Mouse (Mus musculus): ENCODE measurements around the gene Prrg4. TPM values are rescaled to one million over a fixed set of nuclear protein-coding genes. Genes with fewer than 3 reads are reported as not detected.
"Not testable (repeated sequence)": the region's sequence is repeated elsewhere in the genome, so short reads cannot be mapped to it uniquely, and the experiment has no call there.

Prrg4 gene
- polyA plus RNA-seq, 1 experiment from 2014 or later = 0.17 TPM

DNA sequence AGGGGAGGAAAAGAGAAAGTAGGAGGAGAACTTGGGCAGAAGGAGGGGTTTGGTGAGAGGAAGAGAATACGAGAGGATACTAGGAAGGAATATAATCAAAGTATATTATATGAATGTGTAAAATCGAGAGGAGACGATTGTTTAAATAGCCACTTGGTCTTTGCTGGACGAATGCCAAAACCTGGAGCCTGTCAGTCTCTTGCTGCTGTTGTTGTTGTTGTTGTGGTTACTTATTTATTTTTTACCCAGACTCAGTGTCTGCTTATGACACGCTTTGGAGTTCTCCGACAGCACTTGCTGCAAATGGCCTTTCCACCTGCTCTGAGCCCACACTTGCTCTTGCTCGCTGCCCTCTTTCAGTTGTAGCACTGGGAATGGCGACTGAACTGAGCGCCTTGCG lies 10.8 kb upstream of the Prrg4 start:
- H3K27ac ChIP-seq (ENCODE audit: low read depth, low read length) = no peak overlapping the region
- no peaks in the 10 kb centered on the region for H3K36me3 ChIP-seq (ENCODE audit: control insufficient read depth, insufficient read depth, low read length)
- H3K4me2 ChIP-seq (ENCODE audit: low read depth) = no peak overlapping the region
- DNase-seq (ENCODE audit: low spot score) (no peak), ATAC-seq (ENCODE audit: insufficient read depth, low FRiP score, low TSS enrichment) (no peak)
- H3K9me3 ChIP-seq (ENCODE audit: control insufficient read depth, low read length) = no peaks in the 10 kb centered on the region
- H3K9ac ChIP-seq (ENCODE audit: low read length) = no peak overlapping the region
- 88% methylated on average over 10 of the region's 10 CpGs for WGBS
- H3K4me1 ChIP-seq (ENCODE audit: control insufficient read depth, insufficient read depth, low read length) = no peaks in the 10 kb centered on the region
- H3K27me3 ChIP-seq (ENCODE audit: control insufficient read depth, insufficient read depth, low read length) = no peaks in the 10 kb centered on the region
- no peak overlapping the region for H3K4me3 ChIP-seq (ENCODE audit: low read depth, low read length)

DNA sequence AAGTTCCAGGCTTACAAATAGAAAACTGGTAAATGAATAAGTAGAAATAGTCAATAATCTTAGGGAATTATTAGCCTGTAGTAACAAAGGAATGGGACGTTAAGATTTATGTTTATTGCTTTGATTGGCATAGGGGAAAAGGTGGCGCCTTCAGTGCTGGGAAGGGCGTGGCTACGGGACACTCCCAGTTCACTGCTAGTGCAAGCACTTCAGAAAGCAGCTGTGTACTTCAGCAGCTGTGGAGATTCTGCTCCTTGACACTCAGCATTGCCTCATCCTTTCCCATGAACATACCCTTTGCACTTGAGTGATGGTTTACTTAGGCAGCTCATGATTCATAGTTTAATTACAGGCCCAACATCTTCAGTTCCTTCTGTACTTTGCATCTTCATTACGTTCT lies 9.4 kb upstream of the Prrg4 start:
- ATAC-seq (ENCODE audit: insufficient read depth, low FRiP score, low TSS enrichment) = no peak
- no peak for DNase-seq (ENCODE audit: low spot score)
- Histone ChIP-seq H3K9me3 (ENCODE audit: control insufficient read depth, low read length) (no peaks in the 10 kb centered on the region), H3K4me3 (ENCODE audit: low read depth, low read length) (no peak overlapping the region), H3K4me1 (ENCODE audit: control insufficient read depth, insufficient read depth, low read length) (no peaks in the 10 kb centered on the region), H3K9ac (ENCODE audit: low read length) (no peak overlapping the region), H3K4me2 (ENCODE audit: low read depth) (no peak overlapping the region), H3K27ac (ENCODE audit: low read depth, low read length) (no peak overlapping the region), H3K36me3 (ENCODE audit: control insufficient read depth, insufficient read depth, low read length) (no peaks in the 10 kb centered on the region), H3K27me3 (ENCODE audit: control insufficient read depth, insufficient read depth, low read length) (no peaks in the 10 kb centered on the region)
- 74% methylated on average over 5 of the region's 5 CpGs for WGBS

DNA sequence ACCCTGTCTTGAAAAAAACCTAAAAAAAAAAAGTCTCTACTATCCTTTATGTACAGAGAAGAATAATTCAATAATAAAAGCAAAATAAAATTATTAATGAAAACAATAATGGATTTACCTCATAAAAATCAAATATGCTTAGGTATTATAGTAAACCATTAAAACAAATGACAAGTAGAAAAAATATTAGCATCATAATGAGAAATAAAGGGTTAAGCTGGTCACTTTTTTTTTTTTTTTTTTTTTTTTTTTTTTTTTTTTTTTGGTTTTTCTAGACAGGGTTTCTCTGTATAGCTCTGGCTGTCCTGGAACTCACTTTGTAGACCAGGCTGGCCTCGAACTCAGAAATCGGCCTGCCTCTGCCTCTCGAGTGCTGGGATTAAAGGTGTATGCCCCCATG lies 8.4 kb upstream of the Prrg4 start:
- not testable (repeated sequence) for H3K27me3 ChIP-seq (ENCODE audit: control insufficient read depth, insufficient read depth, low read length); H3K4me3 ChIP-seq (ENCODE audit: low read depth, low read length); H3K9ac ChIP-seq (ENCODE audit: low read length); DNase-seq (ENCODE audit: low spot score); H3K36me3 ChIP-seq (ENCODE audit: control insufficient read depth, insufficient read depth, low read length); H3K4me2 ChIP-seq (ENCODE audit: low read depth); H3K27ac ChIP-seq (ENCODE audit: low read depth, low read length); ATAC-seq (ENCODE audit: insufficient read depth, low FRiP score, low TSS enrichment); H3K4me1 ChIP-seq (ENCODE audit: control insufficient read depth, insufficient read depth, low read length); H3K9me3 ChIP-seq (ENCODE audit: control insufficient read depth, low read length)
- 94% methylated on average over 3 of the region's 3 CpGs for WGBS

DNA sequence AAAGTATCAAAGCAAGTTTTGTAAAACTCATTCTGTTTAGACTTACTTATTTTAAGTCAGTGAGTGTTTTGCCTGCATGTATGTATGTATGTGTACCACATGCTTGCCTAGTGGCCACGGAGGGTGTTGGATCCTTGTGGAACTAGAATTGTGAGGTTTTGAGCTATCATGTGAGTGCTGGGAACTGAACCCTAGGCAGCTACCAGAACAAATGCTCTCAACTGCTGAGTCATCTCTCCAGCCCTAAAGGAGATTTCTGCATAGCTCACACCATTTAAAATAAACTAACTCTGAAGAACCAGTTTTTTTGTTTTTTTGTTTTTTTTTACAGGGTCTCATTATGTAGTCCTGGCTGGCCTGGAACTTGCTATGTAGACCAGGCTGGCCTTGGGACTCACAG lies 6.5 kb upstream of the Prrg4 start:
- ATAC-seq (ENCODE audit: insufficient read depth, low FRiP score, low TSS enrichment) = no peak

DNA sequence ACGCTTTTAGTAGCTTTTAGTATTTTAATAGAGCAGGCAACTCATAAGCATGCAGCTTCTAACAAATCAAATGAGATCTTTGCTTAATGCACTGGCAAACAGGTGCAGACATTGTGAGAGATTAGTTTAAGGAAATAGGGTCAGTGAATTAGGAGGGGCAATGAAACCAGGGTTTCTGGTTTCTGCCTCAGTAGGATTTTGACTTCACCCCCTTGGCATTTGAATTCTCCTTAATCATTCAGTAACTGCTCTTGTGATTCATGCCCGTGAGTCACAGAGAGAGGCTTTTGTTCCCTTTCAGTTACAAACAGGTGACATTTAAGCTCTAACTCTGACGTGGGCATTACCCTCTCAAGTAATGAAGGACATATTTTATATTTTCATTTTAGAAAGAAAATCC lies 6.1 kb upstream of the Prrg4 start:
- no peak overlapping the region for H3K9ac ChIP-seq (ENCODE audit: low read length)
- DNase-seq (ENCODE audit: low spot score) = no peak
- no peak overlapping the region for H3K4me2 ChIP-seq (ENCODE audit: low read depth)
- 49% methylated on average over 3 of the region's 3 CpGs for WGBS
- ATAC-seq (ENCODE audit: insufficient read depth, low FRiP score, low TSS enrichment) = no peak
- no peaks in the 10 kb centered on the region for H3K27me3 ChIP-seq (ENCODE audit: control insufficient read depth, insufficient read depth, low read length)
- no peak overlapping the region for H3K27ac ChIP-seq (ENCODE audit: low read depth, low read length)
- H3K4me1 ChIP-seq (ENCODE audit: control insufficient read depth, insufficient read depth, low read length) = no peaks in the 10 kb centered on the region
- H3K9me3 ChIP-seq (ENCODE audit: control insufficient read depth, low read length) = no peaks in the 10 kb centered on the region
- H3K36me3 ChIP-seq (ENCODE audit: control insufficient read depth, insufficient read depth, low read length) = no peaks in the 10 kb centered on the region
- no peak overlapping the region for H3K4me3 ChIP-seq (ENCODE audit: low read depth, low read length)

More for the DNA sequence above, 6.5 kb upstream of the Prrg4 start:
- no peaks in the 10 kb centered on the region for H3K4me1 ChIP-seq (ENCODE audit: control insufficient read depth, insufficient read depth, low read length)
- no peaks in the 10 kb centered on the region for H3K36me3 ChIP-seq (ENCODE audit: control insufficient read depth, insufficient read depth, low read length)
- H3K4me3 ChIP-seq (ENCODE audit: low read depth, low read length) = no peak overlapping the region
- no peaks in the 10 kb centered on the region for H3K9me3 ChIP-seq (ENCODE audit: control insufficient read depth, low read length)
- 59% methylated on average over 1 of the region's 1 CpGs for WGBS
- no peak overlapping the region for H3K4me2 ChIP-seq (ENCODE audit: low read depth)
- DNase-seq (ENCODE audit: low spot score) = no peak
- H3K27me3 ChIP-seq (ENCODE audit: control insufficient read depth, insufficient read depth, low read length) = no peaks in the 10 kb centered on the region
- no peak overlapping the region for H3K27ac ChIP-seq (ENCODE audit: low read depth, low read length)
- no peak overlapping the region for H3K9ac ChIP-seq (ENCODE audit: low read length)

DNA sequence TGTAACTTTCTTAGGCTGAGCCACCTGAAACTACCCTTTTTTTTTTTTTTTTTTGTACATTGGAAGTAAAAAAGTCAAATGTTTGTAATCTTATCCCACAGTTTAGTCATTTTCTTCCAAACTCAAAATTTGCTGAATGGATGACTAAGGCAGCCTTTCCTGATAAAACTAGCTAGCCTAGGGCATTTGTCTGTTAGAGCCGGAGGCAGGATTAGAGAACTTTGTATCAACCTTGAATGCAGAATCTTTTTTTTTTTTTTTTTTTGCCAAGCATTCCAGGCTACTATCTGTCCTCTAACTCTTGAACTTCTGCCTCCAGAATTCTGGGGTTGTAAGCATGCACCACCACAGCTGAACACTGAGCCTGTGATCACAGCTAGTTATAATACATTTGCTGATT lies 5.2 kb upstream of the Prrg4 start:
- no peaks in the 10 kb centered on the region for H3K27me3 ChIP-seq (ENCODE audit: control insufficient read depth, insufficient read depth, low read length)
- no peak for DNase-seq (ENCODE audit: low spot score)
- no peak overlapping the region for H3K4me3 ChIP-seq (ENCODE audit: low read depth, low read length)
- no peaks in the 10 kb centered on the region for H3K36me3 ChIP-seq (ENCODE audit: control insufficient read depth, insufficient read depth, low read length)
- 100% methylated on average over 1 of the region's 1 CpGs for WGBS
- no peak overlapping the region for H3K9ac ChIP-seq (ENCODE audit: low read length)
- no peak overlapping the region for H3K27ac ChIP-seq (ENCODE audit: low read depth, low read length)
- no peak for ATAC-seq (ENCODE audit: insufficient read depth, low FRiP score, low TSS enrichment)
- no peaks in the 10 kb centered on the region for H3K4me1 ChIP-seq (ENCODE audit: control insufficient read depth, insufficient read depth, low read length)
- no peaks in the 10 kb centered on the region for H3K9me3 ChIP-seq (ENCODE audit: control insufficient read depth, low read length)
- H3K4me2 ChIP-seq (ENCODE audit: low read depth) = no peak overlapping the region

DNA sequence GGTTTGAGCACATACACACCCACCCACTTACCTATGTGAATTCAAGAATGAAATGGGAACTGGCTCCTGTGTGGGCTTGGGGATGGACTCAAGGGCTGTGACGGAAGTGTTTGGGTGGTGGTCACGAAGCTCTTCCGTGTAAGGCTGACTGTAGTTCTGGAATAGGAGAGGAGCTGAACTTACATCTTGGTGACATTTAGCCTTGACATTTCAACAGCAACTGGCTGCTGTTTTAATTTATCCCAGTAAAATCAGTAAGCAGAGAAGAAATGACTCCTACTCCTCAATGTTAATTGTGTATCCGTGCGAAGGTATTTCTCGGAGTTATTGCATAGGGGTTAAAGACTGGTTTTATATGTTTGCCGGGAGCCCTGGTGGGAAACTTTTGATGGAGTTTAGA lies 2.9 kb upstream of the Prrg4 start:
- Histone ChIP-seq H3K27ac (ENCODE audit: low read depth, low read length) (no peak overlapping the region), H3K9me3 (ENCODE audit: control insufficient read depth, low read length) (no peaks in the 10 kb centered on the region), H3K36me3 (ENCODE audit: control insufficient read depth, insufficient read depth, low read length) (no peaks in the 10 kb centered on the region), H3K4me3 (ENCODE audit: low read depth, low read length) (no peak overlapping the region), H3K4me1 (ENCODE audit: control insufficient read depth, insufficient read depth, low read length) (no peaks in the 10 kb centered on the region; the same call in 1 of the 2 replicates), H3K27me3 (ENCODE audit: control insufficient read depth, insufficient read depth, low read length) (peaks cover 9% of the 10 kb centered on the region; the same call in 1 of the 2 replicates), H3K9ac (ENCODE audit: low read length) (no peak overlapping the region), H3K4me2 (ENCODE audit: low read depth) (no peak overlapping the region)
- WGBS = 93% methylated on average over 7 of the region's 7 CpGs
- no peak for DNase-seq (ENCODE audit: low spot score)
- no peak for ATAC-seq (ENCODE audit: insufficient read depth, low FRiP score, low TSS enrichment)

DNA sequence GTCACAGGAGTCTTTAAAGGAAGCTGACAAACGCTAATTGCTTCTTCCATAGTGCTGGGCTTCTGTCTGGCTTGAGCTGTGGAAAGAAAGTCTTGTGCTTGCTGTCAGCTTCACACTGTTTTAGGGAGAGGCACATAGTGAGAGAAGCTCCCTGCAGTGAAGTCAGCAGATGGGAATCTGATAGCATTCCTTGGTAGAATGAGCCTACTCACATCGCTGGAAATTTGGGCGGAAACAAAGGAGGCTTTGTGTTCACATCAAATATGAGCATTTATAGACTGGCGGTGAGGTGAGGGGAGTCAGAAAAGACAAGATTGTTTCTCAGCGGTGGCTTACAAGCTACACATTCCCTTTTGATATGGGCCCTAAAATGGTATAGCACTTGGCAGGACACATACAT lies 2.0 kb upstream of the Prrg4 start:
- DNase-seq (ENCODE audit: low spot score) (peak; percentile 26), ATAC-seq (ENCODE audit: insufficient read depth, low FRiP score, low TSS enrichment) (no peak)
- no peak overlapping the region for H3K4me2 ChIP-seq (ENCODE audit: low read depth)
- no peak overlapping the region for H3K27ac ChIP-seq (ENCODE audit: low read depth, low read length)
- no peaks in the 10 kb centered on the region for H3K9me3 ChIP-seq (ENCODE audit: control insufficient read depth, low read length)
- peaks cover 9% of the 10 kb centered on the region; the same call in 1 of the 2 replicates for H3K27me3 ChIP-seq (ENCODE audit: control insufficient read depth, insufficient read depth, low read length)
- H3K36me3 ChIP-seq (ENCODE audit: control insufficient read depth, insufficient read depth, low read length) = no peaks in the 10 kb centered on the region
- no peaks in the 10 kb centered on the region; the same call in 1 of the 2 replicates for H3K4me1 ChIP-seq (ENCODE audit: control insufficient read depth, insufficient read depth, low read length)
- no peak overlapping the region for H3K4me3 ChIP-seq (ENCODE audit: low read depth, low read length)
- 48% methylated on average over 5 of the region's 5 CpGs for WGBS
- no peak overlapping the region for H3K9ac ChIP-seq (ENCODE audit: low read length)

DNA sequence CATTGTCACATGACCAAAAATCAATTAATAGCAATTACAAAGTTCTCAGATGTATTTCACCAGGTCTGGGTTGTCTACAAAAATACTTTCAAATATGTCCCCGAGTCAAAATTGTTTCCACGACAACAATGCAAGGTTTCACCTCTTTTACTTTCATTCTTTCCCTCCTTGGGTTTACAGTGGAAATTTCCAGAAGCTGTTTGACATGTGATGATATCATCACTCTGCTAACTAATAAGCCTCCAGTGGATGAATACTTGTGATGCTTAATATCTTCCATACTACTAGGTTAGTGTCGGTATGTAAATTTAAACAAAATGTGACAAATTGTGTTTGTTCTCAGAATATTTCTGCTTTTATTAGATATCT lies 299 bp upstream of the Prrg4 start:
- no peaks in the 10 kb centered on the region; the same call in 1 of the 2 replicates for H3K4me1 ChIP-seq (ENCODE audit: control insufficient read depth, insufficient read depth, low read length)
- no peak overlapping the region for H3K27ac ChIP-seq (ENCODE audit: low read depth, low read length)
- ATAC-seq (ENCODE audit: insufficient read depth, low FRiP score, low TSS enrichment) = no peak
- H3K27me3 ChIP-seq (ENCODE audit: control insufficient read depth, insufficient read depth, low read length) = peaks cover 9% of the 10 kb centered on the region; the same call in 1 of the 2 replicates
- no peak overlapping the region for H3K9ac ChIP-seq (ENCODE audit: low read length)
- peak overlapping the region; percentile 45 for H3K4me3 ChIP-seq (ENCODE audit: low read depth, low read length)
- peak overlapping the region; percentile 99 for H3K4me2 ChIP-seq (ENCODE audit: low read depth)
- WGBS = 73% methylated on average over 3 of the region's 3 CpGs
- H3K9me3 ChIP-seq (ENCODE audit: control insufficient read depth, low read length) = no peaks in the 10 kb centered on the region
- no peak for DNase-seq (ENCODE audit: low spot score)
- no peaks in the 10 kb centered on the region for H3K36me3 ChIP-seq (ENCODE audit: control insufficient read depth, insufficient read depth, low read length)

Measured in neural tube, embryonic 11.5 days (tissue).